Mouse (Mus musculus) gastrocnemius, postnatal 25 days (tissue): Measurements from ENCODE around the gene Med27. TPM values are rescaled to one million over a fixed set of nuclear protein-coding genes. Genes with fewer than 3 reads are reported as not detected.

Source experiments
- DNase-seq: peaks from one replicate; pipeline ENCODE4 v3.0.0; 2022
- long read RNA-seq, 2 experiments: library from polyadenylated mRNA; stranded (forward); transcript quantifications; one replicate each; pipeline ENCODE4 v2.0.0; 2021
- total RNA-seq, 2 experiments: library from RNA; stranded (reverse); gene quantifications; 1 replicate in 1 of 2; 2 replicates in 1 of 2; pipeline ENCODE4 v1.2.3; 2021

The Med27 gene
- total RNA-seq = 10 to 100 TPM; 12.0 to 12.1 TPM
- long read RNA-seq, experiment 1, transcript Med27-201 (8 exons, 1,254 nt) = major isoform, 18 of 21 reads
- long read RNA-seq, experiment 1, partial matches to known transcripts = 3 of 21 reads
- long read RNA-seq, experiment 1, other reads (novel, unspliced or antisense) = 0 of 21 reads
- long read RNA-seq, experiment 2, transcript Med27-201 (8 exons, 1,254 nt) = major isoform, 10 of 16 reads
- long read RNA-seq, experiment 2, partial matches to known transcripts = 0 of 16 reads
- long read RNA-seq, experiment 2, other reads (novel, unspliced or antisense) = 4 of 16 reads

GRCm38 (mm10) chr2:29346629-29347271 is at the start of gene Med27:
Gene Med27 (plus strand): TSS chr2:29346819.
- DNase-seq = peak; percentile 91

GRCm38 (mm10) chr2:29309966-29310365 is 36.7 kb upstream of the Med27 start:
- DNase-seq = no peak

- no peak for DNase-seq
These were observed 34.6 kb upstream of the Med27 start for GRCm38 (mm10) chr2:29312058-29312457.

GRCm38 (mm10) chr2:29317906-29318470 is 28.6 kb upstream of the Med27 start:
- DNase-seq = no peak

DNA sequence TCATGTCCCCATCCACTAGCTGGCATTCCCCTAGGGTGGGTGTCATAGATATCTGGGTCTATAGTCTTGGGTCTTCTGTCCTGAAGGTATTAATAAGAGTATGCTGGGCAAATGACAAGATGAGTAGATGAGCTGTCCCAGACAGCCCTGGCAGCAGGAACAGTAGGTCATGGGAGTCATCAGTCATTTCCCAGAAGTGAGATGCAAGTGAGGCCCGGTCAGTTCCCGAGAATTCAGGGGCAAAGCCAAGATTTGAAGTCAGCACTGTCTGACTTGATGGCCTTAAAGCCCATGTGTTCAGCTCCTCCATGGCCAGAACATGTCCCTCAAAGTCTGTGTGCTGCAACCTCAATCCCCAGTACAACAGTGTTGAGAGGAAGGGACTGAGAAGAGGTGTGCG is 28.0 kb upstream of the Med27 start:
- DNase-seq = no peak

GRCm38 (mm10) chr2:29320229-29320751 is 26.3 kb upstream of the Med27 start:
- no peak for DNase-seq

DNA sequence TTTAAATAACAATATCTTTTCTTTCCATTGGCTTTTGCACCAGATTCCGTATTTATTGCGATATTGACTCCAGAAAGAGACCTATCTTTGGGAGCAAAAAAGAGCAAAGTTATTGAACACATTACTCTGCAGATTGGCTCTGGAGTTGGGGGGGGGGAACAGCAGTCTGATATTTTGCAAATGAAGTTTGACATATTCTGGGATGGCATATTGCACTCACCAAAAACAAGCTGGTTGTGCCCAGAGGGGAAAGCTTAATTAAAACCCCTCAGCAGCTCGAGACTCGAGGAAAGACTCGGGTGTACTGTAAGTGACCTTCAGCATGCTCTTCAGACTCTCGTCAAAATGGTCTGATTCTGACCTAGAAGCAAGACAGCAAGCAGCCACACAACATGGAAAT is 25.8 kb upstream of the Med27 start:
- no peak for DNase-seq

GRCm38 (mm10) chr2:29324456-29324855 is 22.2 kb upstream of the Med27 start:
- DNase-seq = no peak

GRCm38 (mm10) chr2:29330471-29330870 is 16.1 kb upstream of the Med27 start:
- DNase-seq = no peak

GRCm38 (mm10) chr2:29338396-29338795 is 8.2 kb upstream of the Med27 start:
- DNase-seq = no peak

DNA sequence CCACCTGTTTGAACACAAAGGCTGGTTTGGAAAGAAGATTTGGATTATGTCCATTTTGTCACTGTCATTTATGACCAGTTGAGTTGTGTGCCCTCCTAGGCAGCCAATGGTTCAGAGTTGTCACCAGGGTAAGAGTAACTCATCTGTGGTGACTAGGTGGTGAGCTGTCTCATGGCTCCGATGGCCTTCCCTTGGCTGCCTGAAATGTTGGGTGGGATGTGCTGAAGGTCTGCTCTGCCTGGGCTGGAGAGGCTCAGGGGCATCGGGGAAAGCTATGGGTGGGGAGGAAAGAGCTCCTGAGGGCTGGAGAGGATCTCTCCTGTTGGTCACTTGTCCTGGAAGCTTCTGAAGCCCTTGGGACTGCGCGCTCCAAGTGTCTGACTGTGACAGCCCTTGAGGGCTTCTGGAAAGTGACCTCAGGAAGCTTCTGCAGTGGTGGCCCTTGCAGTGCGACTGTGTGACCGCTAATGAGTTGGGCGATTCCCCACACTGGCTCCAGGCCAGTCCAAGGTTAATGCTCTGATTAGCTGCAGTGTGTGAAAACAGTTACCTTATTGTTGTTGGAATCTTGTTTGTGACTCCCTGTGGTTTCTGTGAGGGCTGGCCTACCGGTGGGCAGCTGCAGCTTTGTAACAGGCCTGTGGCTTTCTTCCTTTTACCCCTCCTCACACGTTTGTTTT is 12.2 kb downstream of the Med27 start:
- no peak for DNase-seq

- DNase-seq = no peak
These were observed 14.3 kb downstream of the Med27 start for GRCm38 (mm10) chr2:29360956-29361355.

GRCm38 (mm10) chr2:29365000-29365695 is 18.5 kb downstream of the Med27 start:
- peak; percentile 10 for DNase-seq

- no peak for DNase-seq
These were observed 22.1 kb downstream of the Med27 start for GRCm38 (mm10) chr2:29368730-29369129.

- DNase-seq = no peak
These were observed 25.6 kb downstream of the Med27 start for GRCm38 (mm10) chr2:29372176-29372575.

DNA sequence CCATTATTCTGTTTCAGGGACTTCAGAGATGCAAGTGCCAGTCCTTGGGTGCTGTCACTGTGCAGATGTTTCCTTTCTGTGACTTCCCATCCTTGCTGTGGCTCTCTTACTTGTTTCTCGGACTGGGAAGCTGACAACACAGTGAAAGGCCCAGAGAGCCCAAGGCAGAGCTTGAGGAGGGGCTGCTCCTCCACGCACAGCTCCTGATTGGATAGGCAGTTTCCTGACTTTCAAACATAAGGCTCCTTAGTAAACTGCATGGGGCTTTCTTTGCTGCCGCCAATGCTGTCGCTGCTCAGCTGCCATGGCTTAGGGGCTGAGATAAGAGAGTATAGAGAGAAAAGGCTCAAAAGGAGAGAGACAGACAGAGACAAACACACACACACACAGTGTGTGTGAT is 35.1 kb downstream of the Med27 start:
- no peak for DNase-seq

- DNase-seq = no peak
These were observed 36.0 kb downstream of the Med27 start for GRCm38 (mm10) chr2:29382583-29382982.

GRCm38 (mm10) chr2:29383133-29383532 is 36.5 kb downstream of the Med27 start:
- no peak for DNase-seq

DNA sequence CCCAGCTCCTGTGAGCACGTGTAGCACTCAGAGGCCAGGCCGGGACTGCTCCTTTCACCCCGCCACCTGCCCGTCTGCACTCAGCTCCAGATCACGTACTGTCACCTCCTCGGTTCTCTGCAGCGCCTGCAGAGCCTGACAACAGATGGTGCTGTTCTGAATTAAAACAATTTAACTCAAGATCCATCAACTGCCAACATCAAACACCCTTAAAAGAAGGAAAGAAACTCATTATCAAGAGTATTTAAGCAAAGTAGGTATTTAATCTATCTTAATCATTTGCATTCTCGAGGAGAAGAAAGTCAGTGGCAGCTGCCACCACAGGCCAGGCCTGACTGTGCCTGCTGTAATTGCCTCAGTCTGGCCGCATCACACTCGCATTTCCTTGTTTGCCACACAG is 38.8 kb downstream of the Med27 start:
- DNase-seq = no peak

DNA sequence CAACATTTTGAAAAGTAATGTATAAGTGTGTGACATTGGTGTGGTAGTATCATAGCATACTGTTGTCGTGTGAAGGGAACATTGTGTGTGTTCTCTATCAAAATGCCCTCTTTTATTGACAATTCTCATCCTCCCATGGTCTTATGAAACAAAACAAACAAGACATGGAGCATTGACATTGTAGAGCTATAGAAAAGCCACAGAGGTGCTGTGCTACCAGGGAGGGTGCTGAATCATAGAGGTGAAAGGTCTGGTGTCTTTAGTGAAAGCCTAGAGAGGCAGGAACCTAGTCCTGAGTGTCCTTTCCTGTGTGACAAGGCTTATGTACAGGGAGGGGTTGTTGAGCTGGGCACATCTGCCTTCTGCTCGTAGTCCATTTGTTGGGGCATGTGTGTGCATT is 40.6 kb downstream of the Med27 start:
- DNase-seq = no peak

DNA sequence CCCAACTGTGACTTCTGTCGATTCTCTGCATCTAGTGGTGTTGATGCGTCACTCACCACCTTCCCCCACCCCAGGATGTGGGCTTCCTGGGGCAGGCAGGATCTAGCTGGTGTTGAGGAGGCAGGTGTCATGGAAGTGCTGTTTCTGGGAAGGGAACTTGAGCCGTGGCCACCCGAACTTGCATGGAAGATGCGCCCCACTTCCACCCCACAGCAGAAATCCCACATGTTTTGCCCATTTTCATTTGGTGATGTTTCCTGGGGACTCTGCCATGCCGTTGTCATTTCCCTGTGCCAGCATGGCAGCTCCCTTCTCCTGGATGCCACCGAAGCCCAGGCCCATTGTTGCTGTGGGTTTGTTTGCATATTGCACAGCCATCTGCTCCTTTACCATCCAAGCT is 42.3 kb downstream of the Med27 start:
- DNase-seq = no peak

GRCm38 (mm10) chr2:29391086-29391485 is 44.5 kb downstream of the Med27 start:
- peak; percentile 27 for DNase-seq
